Mouse (Mus musculus) G1E (cell line): ENCODE data around the gene E130309D02Rik. TPM values are rescaled to one million over a fixed set of nuclear protein-coding genes. Genes with fewer than 3 reads are reported as not detected.

Source experiments
- ATAC-seq: 2 replicates; pipeline ENCODE4 v1.8.0; 2016; ENCODE audit warnings: mild to moderate bottlenecking; ENCODE audit not compliant: insufficient number of reproducible peaks, poor library complexity, low FRiP score, severe bottlenecking; ENCODE audit errors: extremely low read depth
- DNase-seq: peaks from one replicate; pipeline ENCODE4 v3.0.0; 2012; ENCODE audit warnings: low spot score
- H3K27me3 ChIP-seq: 2 replicates; pipeline ENCODE4 v1.6.1; 2012; ENCODE audit warnings: mild to moderate bottlenecking, low read length, inconsistent platforms; ENCODE audit not compliant: insufficient read depth
- H3K36me3 ChIP-seq: replicated peaks from 2 replicates; pipeline ENCODE3; 2012; ENCODE audit warnings: mild to moderate bottlenecking, inconsistent platforms
- H3K4me1 ChIP-seq: 2 replicates; pipeline ENCODE4 v1.6.1; 2012; ENCODE audit warnings: low read depth, low read length, inconsistent platforms, mixed read lengths; ENCODE audit not compliant: insufficient read depth
- H3K4me3 ChIP-seq: 2 replicates; pipeline ENCODE4 v1.5.1; 2012; ENCODE audit warnings: low read depth, mild to moderate bottlenecking, inconsistent platforms, low read length, moderate library complexity, mixed read lengths
- H3K9me3 ChIP-seq: replicated peaks from 2 replicates; pipeline ENCODE4 v1.6.1; 2012; ENCODE audit warnings: inconsistent platforms
- CTCF ChIP-seq: IDR thresholded peaks from 2 replicates; pipeline ENCODE4 v1.5.1; 2012; ENCODE audit warnings: low read depth, low read length, inconsistent platforms, mixed read lengths
- GATA1 ChIP-seq: IDR thresholded peaks from 2 replicates; pipeline ENCODE4 v1.6.1; 2012; ENCODE audit warnings: borderline replicate concordance, low read length, inconsistent platforms, mixed read lengths
- GATA2 ChIP-seq: IDR thresholded peaks from 2 replicates; pipeline ENCODE4 v1.6.1; 2012; ENCODE audit warnings: low read depth, low read length, inconsistent platforms, borderline replicate concordance
- POLR2AphosphoS5 ChIP-seq: IDR thresholded peaks from 2 replicates; pipeline ENCODE4 v1.6.1; 2012; ENCODE audit warnings: low read depth, low read length, inconsistent platforms; ENCODE audit not compliant: insufficient replicate concordance
- TAL1 ChIP-seq: conservative IDR thresholded peaks from 2 replicates; pipeline ENCODE4 v1.6.1; 2012; ENCODE audit warnings: low read depth, low read length, inconsistent platforms, mixed read lengths
- polyA plus RNA-seq: library from polyadenylated mRNA; stranded (reverse); fragments of >175 nt; gene quantifications from 2 replicates; pipeline ENCODE4 v1.2.3, GENCODE M21; 2012
- total RNA-seq, 2 experiments: library from RNA; stranded (forward) in 1 of 2; stranded (reverse) in 1 of 2; fragments of 200-1000 nt in 1 of 2; fragments of >200 nt in 1 of 2; fragmentation: Nextera tagmentation in 1 of 2; gene quantifications; 2 replicates each; pipeline ENCODE4 v1.2.3; 2014 to 2017

E130309D02Rik gene
- total and polyA plus RNA-seq, 3 experiments: 18.0 to 134 (median 75.0) TPM

DNA sequence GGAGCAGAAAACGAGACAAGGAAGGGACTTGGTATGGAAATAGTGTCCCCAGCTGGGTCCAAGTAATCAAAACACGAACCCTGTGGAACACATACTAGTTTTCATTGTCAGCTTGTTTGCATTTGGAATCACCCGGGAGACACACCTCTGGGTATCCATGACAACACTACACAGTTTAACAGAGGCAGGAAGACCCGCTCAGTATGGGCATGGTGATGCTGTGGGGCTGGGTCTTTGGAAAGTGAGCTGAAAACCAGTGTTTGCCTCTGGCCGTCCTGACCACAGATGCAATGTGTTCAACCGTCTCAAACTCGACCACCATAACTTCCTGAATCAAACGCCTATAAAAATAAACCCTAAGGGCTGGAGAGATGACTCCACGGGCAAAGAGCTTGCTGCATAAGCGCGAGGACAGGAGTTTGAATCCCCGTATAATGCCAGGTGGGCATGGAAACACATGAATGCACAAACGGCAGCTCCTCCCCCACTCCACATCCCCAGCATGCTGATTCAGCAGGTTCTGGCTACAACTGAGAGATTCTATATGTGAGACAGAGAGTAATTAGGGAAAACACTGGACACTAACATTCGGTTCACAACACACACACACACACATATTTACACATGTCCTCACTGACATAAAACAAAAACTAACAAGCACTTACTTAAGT lies 19.4 kb upstream of the E130309D02Rik start:
- Histone ChIP-seq H3K9me3 (no peaks in the 10 kb centered on the region), H3K4me3 (no peak overlapping the region), H3K27me3 (peaks cover 4% of the 10 kb centered on the region), H3K36me3 (peaks cover 9% of the 10 kb centered on the region), H3K4me1 (peaks cover 17% of the 10 kb centered on the region)
- DNase-seq (no peak), ATAC-seq (no peak)
- TF ChIP-seq TAL1 (no peak), GATA2 (no peak), CTCF (no peak), GATA1 (no peak), POLR2AphosphoS5 (no peak)

- no peak for ATAC-seq
- peaks cover 4% of the 10 kb centered on the region for H3K27me3 ChIP-seq
- no peak overlapping the region for H3K4me3 ChIP-seq
- H3K4me1 ChIP-seq: peaks cover 17% of the 10 kb centered on the region
- TF ChIP-seq POLR2AphosphoS5: no peak
- no peak for TF ChIP-seq GATA2
- no peak for TF ChIP-seq GATA1
- TF ChIP-seq TAL1: no peak
- TF ChIP-seq CTCF: peak; percentile 65
- peaks cover 9% of the 10 kb centered on the region for H3K36me3 ChIP-seq
- no peaks in the 10 kb centered on the region for H3K9me3 ChIP-seq
- peak; percentile 39 for DNase-seq
Measured at GRCm38 (mm10) chr5:143333872-143334271, 18.7 kb upstream of the E130309D02Rik start.

DNA sequence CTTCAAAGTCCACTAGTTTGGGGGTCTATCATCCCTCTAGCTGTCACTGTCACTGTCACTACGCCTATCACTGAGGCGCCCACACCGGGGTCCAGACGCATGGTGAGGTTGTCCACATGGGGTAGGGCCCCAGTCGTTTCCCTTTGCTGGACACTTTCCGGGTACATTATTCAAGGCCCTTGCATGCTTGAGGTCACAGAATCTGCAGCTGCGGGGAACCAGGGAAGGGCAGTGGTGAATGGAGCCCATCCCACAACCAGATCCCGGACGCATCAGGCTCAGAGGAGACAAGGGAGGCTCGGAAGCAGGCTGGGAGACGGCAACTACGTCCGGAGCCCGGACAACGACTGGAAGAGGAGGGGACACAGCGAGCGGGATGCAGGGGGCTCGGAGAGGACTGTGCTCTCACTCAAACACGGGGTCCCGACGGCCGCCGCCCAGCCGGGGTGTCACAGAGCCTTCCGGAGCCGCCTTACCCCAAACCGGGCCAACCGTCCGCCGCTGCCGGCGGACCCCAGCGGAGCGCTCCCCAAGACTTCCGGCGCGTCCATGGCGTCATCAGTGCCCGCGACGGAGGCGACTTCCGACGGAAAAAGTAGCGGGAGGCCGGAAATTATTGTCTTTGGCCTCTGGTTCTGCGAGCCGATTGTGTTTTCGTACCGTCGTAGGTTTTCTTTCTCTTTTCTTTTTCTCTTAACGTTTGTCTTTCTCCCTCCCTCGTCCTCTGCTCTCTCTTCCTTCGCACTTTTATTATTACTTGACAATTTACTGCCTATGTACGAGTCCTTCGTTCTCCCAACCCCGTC lies 13.7 kb upstream of the E130309D02Rik start, which contains the start of gene Zdhhc4:
Zdhhc4 (minus strand) TSS at position 567 of the 806 bp plus-strand sequence.
- Histone ChIP-seq H3K9me3 (no peaks in the 10 kb centered on the region), H3K27me3 (no peaks in the 10 kb centered on the region), H3K4me3 (peak within 1 kb of the TSS; percentile 92), H3K4me1 (peaks cover 24% of the 10 kb centered on the region), H3K36me3 (peaks cover 51% of the 10 kb centered on the region)
- TF ChIP-seq GATA2: no peak
- no peak for TF ChIP-seq TAL1
- TF ChIP-seq POLR2AphosphoS5: no peak
- no peak for TF ChIP-seq GATA1
- peak; percentile 87 for DNase-seq
- peak; percentile 65 for ATAC-seq

DNA sequence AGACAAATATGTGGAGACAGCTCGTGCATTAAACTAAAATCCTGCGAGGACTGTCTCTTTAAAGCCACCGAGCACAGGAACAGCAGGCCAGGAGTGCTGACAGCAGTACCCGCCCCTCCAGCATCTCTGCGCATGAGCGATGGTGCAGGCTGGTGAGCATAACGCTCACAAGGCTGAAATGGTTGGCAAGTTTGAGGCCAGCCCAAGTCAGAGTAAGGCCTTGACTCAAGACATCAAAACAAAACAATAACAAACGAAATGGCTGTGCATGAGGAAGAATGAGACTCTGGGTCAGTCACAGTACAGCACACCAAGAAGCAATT lies 2.1 kb upstream of the E130309D02Rik start:
- Histone ChIP-seq H3K4me1 (peaks cover 40% of the 10 kb centered on the region), H3K9me3 (no peaks in the 10 kb centered on the region), H3K4me3 (no peak overlapping the region), H3K27me3 (no peaks in the 10 kb centered on the region), H3K36me3 (peaks cover 88% of the 10 kb centered on the region)
- ATAC-seq (no peak), DNase-seq (no peak)
- TF ChIP-seq POLR2AphosphoS5: no peak
- TF ChIP-seq CTCF: no peak
- no peak for TF ChIP-seq GATA1
- no peak for TF ChIP-seq TAL1
- TF ChIP-seq GATA2: no peak

DNA sequence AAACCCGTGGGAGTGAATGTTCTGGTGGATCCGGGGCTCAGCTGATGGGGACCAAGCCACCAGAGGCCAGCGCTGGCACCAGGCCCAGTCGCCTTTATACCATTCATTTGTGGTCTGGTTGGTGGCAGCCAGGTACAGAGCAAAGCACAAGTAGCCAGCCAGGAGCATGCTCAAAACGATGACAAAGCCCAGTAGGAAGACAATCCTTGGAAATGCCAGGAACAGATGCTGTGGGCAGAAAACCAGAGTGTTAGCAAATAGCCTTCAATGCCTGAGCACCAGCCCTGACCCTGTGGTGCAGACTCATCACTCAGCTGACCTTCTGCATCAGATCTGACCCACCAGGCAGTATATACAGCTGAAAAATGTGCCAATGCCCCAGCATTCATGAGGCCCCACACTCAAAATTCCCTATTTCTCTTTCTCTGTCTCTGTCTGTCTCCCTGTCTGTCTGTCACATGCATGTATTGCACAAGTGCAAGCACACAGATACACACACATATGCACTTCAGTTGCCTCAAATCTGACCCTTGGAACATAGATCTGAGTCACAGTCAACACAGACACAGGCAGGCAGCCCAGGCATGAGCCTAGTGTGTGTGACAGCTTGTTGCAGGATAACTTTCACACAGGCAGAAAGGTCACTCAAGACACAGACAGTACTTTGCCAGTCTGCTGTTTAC lies 1.6 kb upstream of the E130309D02Rik start:
- no peak for ATAC-seq
- no peaks in the 10 kb centered on the region for H3K27me3 ChIP-seq
- peaks cover 88% of the 10 kb centered on the region for H3K36me3 ChIP-seq
- TF ChIP-seq POLR2AphosphoS5 (no peak), GATA2 (no peak), GATA1 (no peak), TAL1 (no peak), CTCF (no peak)
- peaks cover 43% of the 10 kb centered on the region for H3K4me1 ChIP-seq
- DNase-seq: no peak
- no peak overlapping the region for H3K4me3 ChIP-seq
- no peaks in the 10 kb centered on the region for H3K9me3 ChIP-seq

DNA sequence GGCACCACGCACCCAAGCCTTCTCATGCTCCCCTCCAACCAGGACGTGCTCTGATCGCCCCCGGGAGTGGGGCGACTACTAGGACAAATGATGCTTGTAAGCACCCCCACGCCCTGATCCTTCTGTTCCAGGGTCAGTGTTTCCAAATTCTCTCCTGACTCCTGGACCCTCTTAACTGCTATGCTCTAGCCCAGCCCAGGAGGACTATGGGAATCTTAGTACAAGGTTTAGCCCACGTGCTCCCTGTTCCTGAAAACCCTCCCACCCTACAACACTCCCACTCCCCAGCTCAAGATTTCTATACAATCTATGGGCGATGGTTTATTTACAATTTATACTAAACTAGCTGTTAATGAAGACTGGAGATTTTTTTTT lies 341 bp upstream of the E130309D02Rik start:
- Histone ChIP-seq H3K9me3 (no peaks in the 10 kb centered on the region), H3K36me3 (peaks cover 88% of the 10 kb centered on the region), H3K4me3 (peak overlapping the region; percentile 93; the same call in 1 of the 2 replicates), H3K4me1 (peaks cover 51% of the 10 kb centered on the region), H3K27me3 (no peaks in the 10 kb centered on the region)
- no peak for ATAC-seq
- TF ChIP-seq TAL1 (no peak), GATA2 (no peak), GATA1 (no peak), CTCF (no peak), POLR2AphosphoS5 (no peak)
- no peak for DNase-seq
